Mouse (Mus musculus) right cerebral cortex, adult 2 months (tissue): ENCODE measurements around the gene Ppp1r27.

ENCODE experiments used
- DNase-seq, 2 experiments: peaks; one replicate each; pipeline ENCODE4 v3.0.0; 2021 to 2022; ENCODE audit warnings: low spot score in 2 of 2

Ppp1r27 gene

GRCm38 (mm10) chr11:120547469-120547868 lies 3.5 kb downstream of the Ppp1r27 start:
- DNase-seq = no peak

GRCm38 (mm10) chr11:120545964-120546363 lies 5.0 kb downstream of the Ppp1r27 start:
- DNase-seq = no peak

- no peak for DNase-seq
Observed at GRCm38 (mm10) chr11:120542376-120542775, 8.6 kb downstream of the Ppp1r27 start.

DNA sequence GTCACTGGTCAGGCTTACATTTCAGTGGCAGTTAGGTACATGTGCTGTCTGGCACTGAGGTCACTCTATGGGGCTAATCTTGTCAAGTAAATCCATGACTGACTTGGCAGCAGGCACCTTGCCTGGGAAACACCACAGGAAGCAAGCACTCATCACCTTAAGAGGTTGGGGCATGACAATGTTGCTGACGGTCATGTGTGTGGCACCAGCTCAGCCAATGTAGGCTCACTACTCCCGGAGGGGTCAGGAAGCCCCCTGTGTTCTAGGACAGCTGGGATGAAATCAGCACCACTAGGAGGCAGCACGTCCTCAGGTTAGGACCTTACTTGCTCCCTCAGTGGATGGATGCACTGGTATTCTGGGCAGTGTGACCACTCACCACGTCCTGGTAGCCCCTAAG lies 9.0 kb downstream of the Ppp1r27 start:
- no peak for DNase-seq

DNA sequence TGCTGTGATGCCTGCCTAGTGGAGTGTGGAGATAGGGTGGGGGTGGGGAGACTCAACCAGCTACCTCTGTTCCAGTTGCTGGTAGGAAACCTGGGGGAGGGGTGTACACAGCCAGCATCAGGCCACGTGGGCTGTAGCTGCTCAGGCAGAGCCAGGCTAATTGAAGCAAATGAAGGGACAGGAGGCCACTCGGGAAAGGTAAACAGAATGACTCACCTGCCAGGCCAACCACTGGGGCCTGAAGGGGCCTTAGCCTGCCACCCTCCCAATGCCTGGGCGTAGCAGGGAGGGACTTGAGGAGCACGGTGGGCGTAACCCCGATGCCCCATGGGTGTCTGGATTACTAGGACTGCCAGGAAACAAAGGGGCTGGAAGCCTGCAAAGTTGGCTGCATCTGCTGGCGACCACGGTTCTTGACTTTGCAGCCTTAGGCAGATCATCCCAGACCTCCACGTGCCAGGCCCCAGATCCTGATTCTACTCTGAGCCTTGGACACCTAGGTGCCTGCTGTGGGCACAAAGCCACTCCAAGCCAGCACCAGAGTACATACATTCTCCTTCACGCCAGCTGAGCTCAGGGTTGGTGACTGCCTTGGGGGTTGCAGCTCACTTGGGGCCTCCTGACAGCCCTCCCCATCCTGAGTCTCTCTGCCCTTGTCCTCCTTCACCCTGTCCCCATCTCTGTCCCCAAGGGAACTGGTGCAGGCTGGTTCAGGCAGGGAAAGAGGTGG lies 11.5 kb downstream of the Ppp1r27 start:
- DNase-seq = no peak

DNA sequence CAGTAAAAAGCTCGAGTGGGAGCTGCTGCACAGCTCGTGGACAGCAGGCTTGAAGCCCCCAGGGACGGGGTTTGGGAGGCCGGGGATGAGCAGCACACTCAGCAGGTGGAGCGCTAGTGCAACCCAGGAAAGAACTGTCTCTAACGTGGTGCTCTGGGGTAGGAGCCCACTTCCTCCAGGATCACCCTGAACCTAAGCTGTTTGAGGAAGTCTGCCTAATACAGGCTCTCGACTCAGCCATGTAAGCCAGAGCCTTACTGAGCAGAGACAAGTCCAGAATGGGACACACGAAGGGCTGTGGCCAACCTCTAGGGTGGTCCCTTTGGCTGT lies 12.0 kb downstream of the Ppp1r27 start:
- DNase-seq = no peak

- DNase-seq = no peak
Observed at GRCm38 (mm10) chr11:120538485-120538884, 12.4 kb downstream of the Ppp1r27 start.

DNA sequence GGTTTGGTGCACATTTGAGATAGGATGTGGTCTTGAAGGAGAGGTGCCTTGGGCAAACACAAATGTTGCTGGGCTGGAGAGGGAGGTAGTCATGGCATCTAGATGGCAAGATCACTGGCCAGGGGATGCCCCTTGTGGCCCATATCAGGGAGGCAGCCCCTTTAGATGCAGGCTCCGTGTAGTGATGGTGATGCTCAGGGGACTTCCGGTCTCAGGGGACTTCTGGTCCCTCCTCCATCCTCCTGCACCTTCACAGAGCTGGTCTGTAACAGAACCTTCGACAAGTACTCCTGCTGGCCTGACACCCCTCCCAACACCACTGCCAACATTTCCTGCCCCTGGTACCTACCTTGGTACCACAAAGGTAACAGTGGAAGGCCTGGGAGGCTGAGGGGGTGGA lies 15.1 kb downstream of the Ppp1r27 start:
- no peak for DNase-seq

GRCm38 (mm10) chr11:120535145-120535544 lies 15.8 kb downstream of the Ppp1r27 start:
- DNase-seq = no peak

- DNase-seq = no peak
Observed at GRCm38 (mm10) chr11:120534093-120534492, 16.8 kb downstream of the Ppp1r27 start.

DNA sequence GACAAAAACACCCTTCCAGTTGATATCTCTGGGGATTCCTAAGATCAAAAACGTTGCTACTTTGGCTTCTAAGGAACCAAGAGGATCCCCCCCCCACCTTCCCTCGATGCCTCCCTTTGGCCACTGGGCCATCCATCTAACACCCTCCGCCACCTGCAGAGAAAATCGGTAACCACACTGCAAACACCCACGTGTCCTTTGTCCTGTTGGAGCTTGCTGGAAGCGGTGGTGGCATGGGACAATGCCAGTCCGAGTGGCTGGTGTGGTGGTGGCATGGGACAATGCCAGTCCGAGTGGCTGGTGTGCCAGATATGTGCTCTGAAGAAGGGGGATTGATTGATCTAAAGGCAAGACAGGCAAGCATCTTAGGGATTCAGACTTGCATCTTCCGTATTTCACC lies 19.3 kb downstream of the Ppp1r27 start:
- no peak for DNase-seq

DNA sequence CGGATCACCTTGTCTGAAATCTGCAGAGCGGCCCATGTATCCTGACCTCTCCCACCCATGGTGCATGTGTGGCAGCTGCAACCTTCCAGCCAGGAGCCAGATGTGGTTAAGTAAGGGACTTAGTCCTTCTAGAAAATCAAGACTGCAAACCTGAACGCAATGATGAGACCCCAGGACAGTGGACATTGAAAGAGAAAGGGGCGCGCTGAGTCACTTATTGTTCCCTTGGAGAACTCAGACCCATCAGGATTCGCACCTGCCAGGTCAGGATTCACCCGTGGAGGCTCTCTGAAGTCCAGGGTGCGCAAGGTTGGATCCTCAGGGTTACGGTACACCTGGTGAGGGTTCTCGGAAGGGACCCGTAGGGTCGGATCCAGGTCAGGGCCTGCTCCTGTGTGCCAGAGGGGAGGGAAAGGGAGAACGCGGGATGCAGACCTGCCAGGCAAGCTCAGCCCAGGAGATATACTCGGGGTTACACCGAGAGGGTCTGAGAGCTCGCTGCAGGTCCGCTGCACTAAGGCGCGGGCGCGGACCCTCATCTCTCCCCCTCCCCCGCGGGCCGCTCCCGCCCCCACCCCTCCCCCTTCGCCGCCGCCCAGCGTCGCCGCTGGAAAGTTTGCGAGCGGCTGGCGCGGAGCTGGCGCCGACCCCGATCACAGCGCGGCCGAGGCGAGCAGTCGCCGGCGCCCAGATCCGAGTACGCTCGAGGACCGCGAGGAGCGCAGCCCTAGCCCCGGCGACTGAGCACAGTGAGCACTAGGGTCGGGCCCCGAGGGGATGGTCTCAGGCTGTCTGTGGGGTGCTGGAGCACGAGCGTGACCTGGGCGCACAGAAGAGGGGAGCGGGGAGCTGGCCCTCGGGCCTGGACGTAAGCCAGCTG lies 20.6 kb downstream of the Ppp1r27 start, which contains the start of gene Gcgr:
TSS of gene Gcgr (plus strand) at position 615 of the 880 bp plus-strand sequence.
- no peak for DNase-seq

- no peak for DNase-seq
Observed at GRCm38 (mm10) chr11:120528903-120529302, 22.0 kb downstream of the Ppp1r27 start.

- DNase-seq = no peak
Observed at GRCm38 (mm10) chr11:120527690-120528354, 23.1 kb downstream of the Ppp1r27 start.

DNA sequence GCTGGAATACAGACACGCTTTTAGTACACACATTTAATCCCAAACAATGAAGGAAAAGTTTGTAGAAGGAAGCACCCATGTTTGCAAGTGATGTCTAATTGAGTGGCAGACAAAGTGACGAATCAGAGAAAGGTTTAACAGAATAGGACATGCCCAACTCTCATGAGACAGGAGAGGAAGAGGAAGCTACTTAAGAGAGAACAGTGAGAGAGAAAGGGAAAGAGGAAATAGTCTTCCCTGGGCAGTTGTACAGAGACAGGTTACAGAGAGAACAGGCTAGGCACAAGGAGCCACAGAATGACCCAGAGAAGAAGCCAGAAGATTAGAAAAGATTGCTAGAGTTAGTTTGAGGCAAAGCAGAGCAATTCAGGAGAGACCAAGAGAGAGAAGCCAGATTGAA lies 25.0 kb downstream of the Ppp1r27 start:
- no peak for DNase-seq

DNA sequence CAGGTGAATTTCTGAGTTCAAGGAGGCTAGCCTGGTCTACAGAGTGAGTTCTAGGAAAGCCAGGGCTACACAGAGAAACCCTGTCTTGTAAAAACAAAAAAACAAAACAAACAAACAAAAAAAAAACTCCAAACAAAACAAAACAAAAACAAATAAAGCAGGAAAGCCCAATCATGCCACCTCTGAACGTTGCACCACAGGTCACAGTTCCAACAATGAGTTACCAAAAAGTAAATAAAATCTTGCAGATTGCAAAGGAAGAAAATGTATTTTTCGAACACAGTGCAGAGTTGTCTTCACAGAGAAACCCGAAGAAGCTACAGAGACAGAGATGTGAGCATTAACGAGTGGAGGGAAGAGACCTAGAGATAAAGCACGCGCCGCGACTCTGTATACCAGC lies 28.4 kb downstream of the Ppp1r27 start:
- no peak for DNase-seq

DNA sequence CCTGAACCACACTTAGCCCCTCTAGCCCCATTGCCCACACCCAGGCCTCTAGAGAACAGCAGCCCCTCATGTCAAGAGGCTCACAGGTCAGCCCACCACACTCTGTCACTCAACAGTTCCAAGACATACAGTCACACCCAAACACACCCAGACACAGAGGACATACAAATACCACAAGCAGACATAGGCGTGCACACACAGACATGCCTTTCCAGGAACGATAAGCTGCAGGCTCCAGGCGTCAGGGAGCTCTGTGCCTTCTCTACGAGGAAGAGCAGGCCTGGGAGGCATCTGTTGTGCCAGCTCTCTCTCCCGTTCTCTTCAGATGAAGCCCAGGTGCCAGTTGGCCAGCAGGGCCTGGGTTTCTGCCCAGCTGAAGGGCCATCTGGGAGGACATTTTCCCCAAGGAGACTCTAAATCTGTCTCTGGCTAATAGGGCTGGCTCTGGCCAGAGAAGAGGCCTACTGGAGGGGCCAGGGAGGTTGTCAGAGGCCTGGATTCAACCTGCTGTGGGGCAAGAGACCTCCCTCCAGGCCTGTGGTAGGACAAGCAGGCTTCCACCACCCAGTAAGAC lies 29.9 kb downstream of the Ppp1r27 start:
- DNase-seq = no peak

DNA sequence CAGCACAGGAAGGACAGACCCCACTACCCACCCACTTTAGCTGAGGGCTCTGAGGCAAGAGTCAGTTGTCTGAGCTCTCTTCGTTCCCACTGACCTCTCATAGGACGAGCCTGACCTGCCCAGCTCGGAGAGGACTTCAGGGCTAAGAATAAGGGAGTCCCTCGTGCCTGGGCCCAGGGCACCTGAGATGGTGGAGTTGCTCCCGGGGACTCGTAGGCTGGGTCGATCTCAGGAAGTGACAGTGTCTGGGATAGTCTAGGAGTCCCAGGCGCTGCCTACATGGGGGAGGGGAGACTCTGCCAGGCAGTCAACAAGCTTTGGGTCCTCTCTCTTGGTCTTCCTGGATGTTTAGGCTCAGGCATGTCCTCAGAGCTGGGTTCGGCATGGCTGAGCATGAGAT lies 30.4 kb downstream of the Ppp1r27 start:
- DNase-seq = no peak

DNA sequence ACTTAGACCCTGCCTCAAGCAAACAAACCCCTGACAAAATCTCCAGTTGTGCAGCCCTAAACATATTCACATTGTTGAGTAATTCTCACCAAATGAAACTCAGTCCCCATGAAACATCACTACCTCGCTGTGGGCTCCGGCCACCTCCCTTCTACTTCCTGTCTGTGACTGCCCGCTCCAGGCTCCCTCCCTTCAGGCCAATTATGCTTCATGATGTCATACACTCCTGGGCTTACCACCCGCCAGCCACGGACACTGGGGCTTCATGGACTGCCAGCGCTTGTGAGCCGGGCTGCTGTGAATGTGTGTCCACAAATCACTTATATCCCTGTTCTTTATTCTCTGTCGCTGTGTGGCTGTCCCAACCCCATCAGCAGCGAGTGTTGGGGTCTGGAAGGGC lies 31.2 kb downstream of the Ppp1r27 start:
- DNase-seq = no peak

DNA sequence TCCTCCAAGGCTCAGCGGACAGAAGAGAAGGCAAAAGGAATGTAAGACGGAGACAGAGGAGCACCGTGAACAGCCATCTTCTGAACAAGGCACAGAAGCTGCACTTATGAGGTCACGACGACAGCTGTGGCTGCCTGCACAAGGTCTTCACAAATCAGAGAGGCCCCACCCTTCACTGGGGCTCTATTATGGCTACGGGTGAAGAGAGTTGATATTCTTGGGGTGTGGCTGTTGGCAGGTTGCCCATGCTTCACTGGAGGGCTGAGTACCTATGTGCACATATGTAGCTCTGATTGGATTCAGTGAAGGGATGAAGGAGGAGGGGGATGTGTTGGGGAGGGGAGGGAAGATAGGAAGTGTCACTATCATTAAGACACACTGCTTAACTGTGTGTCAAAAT lies 32.4 kb downstream of the Ppp1r27 start:
- DNase-seq = no peak

- DNase-seq = peak; percentile 86
Observed at GRCm38 (mm10) chr11:120518027-120518426, 32.9 kb downstream of the Ppp1r27 start.

- no peak for DNase-seq
Observed at GRCm38 (mm10) chr11:120517147-120517546, 33.8 kb downstream of the Ppp1r27 start.
